Mouse (Mus musculus): ENCODE data around the gene Atp4b. TPM values are rescaled to one million over a fixed set of nuclear protein-coding genes. Genes with fewer than 3 reads are reported as not detected.

Gene Atp4b
- polyA plus RNA-seq, 1 experiment from 2014 or later, result not detected

Other genes with a start within 250 kb of the Atp4b start
- 267 and 274 TPM in 2 replicates for gene Lamp1, start 237.7 kb downstream of the Atp4b start, polyA plus RNA-seq (2014; fragmentation: Nextera tagmentation; extraction: Ambion mirVana)
- gene Grtp1, start 196.2 kb downstream of the Atp4b start, polyA plus RNA-seq (2014; fragmentation: Nextera tagmentation; extraction: Ambion mirVana), result 25.8 and 27.6 TPM in 2 replicates
- not detected in 2 replicates for gene Adprhl1, start 142.7 kb downstream of the Atp4b start, polyA plus RNA-seq (2014; fragmentation: Nextera tagmentation; extraction: Ambion mirVana)
- gene Dcun1d2, start 108.7 kb downstream of the Atp4b start, polyA plus RNA-seq (2014; fragmentation: Nextera tagmentation; extraction: Ambion mirVana), result 33.4 and 38.5 TPM in 2 replicates
- gene Tmco3, start 108.6 kb downstream of the Atp4b start, polyA plus RNA-seq (2014; fragmentation: Nextera tagmentation; extraction: Ambion mirVana), result 30.7 and 46.9 TPM in 2 replicates
- 145 and 146 TPM in 2 replicates for gene Tfdp1, start 58.1 kb downstream of the Atp4b start, polyA plus RNA-seq (2014; fragmentation: Nextera tagmentation; extraction: Ambion mirVana)
- 0.04 TPM in 1 of 2 replicates, not detected in the other for gene Grk1, start 8.3 kb upstream of the Atp4b start, polyA plus RNA-seq (2014; fragmentation: Nextera tagmentation; extraction: Ambion mirVana)
- gene Tmem255b, start 38.4 kb upstream of the Atp4b start, polyA plus RNA-seq (2014; fragmentation: Nextera tagmentation; extraction: Ambion mirVana), result not detected in 2 replicates
- gene Gas6, start 97.7 kb upstream of the Atp4b start, polyA plus RNA-seq (2014; fragmentation: Nextera tagmentation; extraction: Ambion mirVana), result 9.7 and 12.5 TPM in 2 replicates
- gene 1700029H14Rik, start 165.6 kb upstream of the Atp4b start, polyA plus RNA-seq (2014; fragmentation: Nextera tagmentation; extraction: Ambion mirVana), result not detected in 2 replicates